In the genomic region with DNA sequence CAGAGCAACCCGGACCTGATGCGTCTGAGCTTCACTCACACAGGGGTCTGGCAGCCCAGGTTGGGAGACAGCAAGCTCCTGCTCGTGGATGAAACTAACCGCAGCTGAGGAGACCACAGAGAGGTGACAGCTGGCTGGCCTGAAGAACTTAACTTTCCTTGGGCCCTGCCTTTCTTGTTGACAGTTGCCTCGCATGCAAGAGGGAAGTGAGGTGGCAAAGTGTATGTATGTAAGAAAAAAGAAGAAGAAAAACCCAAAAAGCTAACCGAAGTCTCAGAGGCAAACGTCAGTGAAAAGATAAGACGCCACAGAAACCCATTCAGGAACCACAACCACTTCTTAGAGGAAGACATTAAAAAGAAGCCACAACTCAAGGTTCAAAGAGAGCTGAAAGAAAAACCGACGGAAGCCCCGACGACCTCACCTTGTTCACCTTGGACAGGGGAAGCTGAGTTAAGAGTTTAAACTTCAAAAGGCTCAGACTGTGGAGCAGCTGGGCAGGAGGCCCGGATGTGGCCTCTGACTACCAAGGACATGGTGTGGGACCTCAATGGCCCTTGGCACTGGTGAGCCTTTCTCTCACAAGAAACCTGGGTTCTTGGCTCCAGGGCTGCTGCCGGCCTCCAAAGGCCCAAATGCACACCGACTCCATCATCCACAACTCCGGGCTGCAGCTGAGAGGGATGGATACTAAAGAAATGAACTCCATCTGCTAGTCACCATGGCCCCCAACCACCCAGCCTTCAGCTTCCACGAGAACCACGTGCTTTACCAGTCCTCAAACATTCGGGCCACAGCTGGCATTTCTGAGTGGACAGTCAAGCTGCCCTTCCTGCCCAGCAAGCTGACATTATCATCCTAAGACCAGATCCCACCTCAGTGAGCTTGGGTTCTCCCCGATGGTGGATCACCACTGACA, we compare ENCODE assay signal across 8 mouse cellular contexts. TPM values are rescaled to one million over a fixed set of nuclear protein-coding genes. Genes with fewer than 3 reads are reported as not detected.
A peak's percentile ranks its signal among the peaks of the same experiment; 100 is the strongest.
DNase-seq lines count a peak whose midpoint lies in the region; ATAC-seq and TF ChIP-seq lines count a peak whose summit lies in the region.

No protein-coding gene starts in this region.

- H3K36me3 ChIP-seq in lung, embryonic 16.5 days (ENCODE audit: control insufficient read depth, insufficient read depth, low read length), result no peaks in the 10 kb centered on the region
- 0 out of 2 replicates have a peak, but pooled peaks cover 5% of the 10 kb centered on the region for H3K36me3 ChIP-seq in embryonic facial prominence, embryonic 13.5 days
- H3K36me3 ChIP-seq in intestine, postnatal 0 days (ENCODE audit: control insufficient read depth, insufficient read depth), result no peaks in the 10 kb centered on the region
- H3K36me3 ChIP-seq in midbrain, embryonic 15.5 days (replicated peaks), result no peaks in the 10 kb centered on the region

- no peaks in the 10 kb centered on the region for H3K27me3 ChIP-seq in lung, embryonic 16.5 days (ENCODE audit: control insufficient read depth, insufficient read depth, low read depth, low read length)
- no peaks in the 10 kb centered on the region for H3K27me3 ChIP-seq in embryonic facial prominence, embryonic 13.5 days
- H3K27me3 ChIP-seq in intestine, postnatal 0 days (replicated peaks; ENCODE audit: control insufficient read depth, insufficient read depth, low read length), result no peaks in the 10 kb centered on the region
- H3K27me3 ChIP-seq in midbrain, embryonic 15.5 days (replicated peaks), result no peaks in the 10 kb centered on the region

- no peak overlapping the region for H3K27ac ChIP-seq in lung, embryonic 16.5 days (ENCODE audit: low read length)
- no peak overlapping the region for H3K27ac ChIP-seq in embryonic facial prominence, embryonic 13.5 days
- H3K27ac ChIP-seq in intestine, postnatal 0 days (ENCODE audit: low read depth, low read length), result peak overlapping the region; percentile 71; the same call in 1 of the 2 replicates
- no peak overlapping the region for H3K27ac ChIP-seq in midbrain, embryonic 15.5 days

- H3K9ac ChIP-seq in lung, embryonic 16.5 days (ENCODE audit: low read length), result peak overlapping the region; percentile 78
- peak overlapping the region; percentile 78 for H3K9ac ChIP-seq in embryonic facial prominence, embryonic 13.5 days
- H3K9ac ChIP-seq in intestine, postnatal 0 days (ENCODE audit: low read depth, low read length), result peak overlapping the region; percentile 51
- H3K9ac ChIP-seq in midbrain, embryonic 15.5 days, result peak overlapping the region; percentile 82

- WGBS in lung, embryonic 16.5 days, result 47% methylated on average over 20 of the region's 20 CpGs
- WGBS in embryonic facial prominence, embryonic 13.5 days, result 60% methylated on average over 20 of the region's 20 CpGs
- WGBS in intestine, postnatal 0 days, result 46% methylated on average over 20 of the region's 20 CpGs
- 52% methylated on average over 20 of the region's 20 CpGs for WGBS in midbrain, embryonic 15.5 days

- no peak for TF ChIP-seq CTCF in intestine, postnatal 0 days (IDR thresholded peaks at IDR 0.05; ENCODE audit: low read depth)

- H3K4me1 ChIP-seq in lung, embryonic 16.5 days (replicated peaks; ENCODE audit: control insufficient read depth, insufficient read depth, low read length), result peaks cover 39% of the 10 kb centered on the region
- peaks cover 67% of the 10 kb centered on the region for H3K4me1 ChIP-seq in embryonic facial prominence, embryonic 13.5 days
- peaks cover 32% of the 10 kb centered on the region for H3K4me1 ChIP-seq in intestine, postnatal 0 days (replicated peaks; ENCODE audit: control insufficient read depth, insufficient read depth, low read length)
- peaks cover 70% of the 10 kb centered on the region for H3K4me1 ChIP-seq in midbrain, embryonic 15.5 days

- H3K9me3 ChIP-seq in lung, embryonic 16.5 days (ENCODE audit: control insufficient read depth, low read length), result no peaks in the 10 kb centered on the region
- no peaks in the 10 kb centered on the region for H3K9me3 ChIP-seq in embryonic facial prominence, embryonic 13.5 days
- no peaks in the 10 kb centered on the region for H3K9me3 ChIP-seq in intestine, postnatal 0 days (ENCODE audit: control insufficient read depth)
- no peaks in the 10 kb centered on the region for H3K9me3 ChIP-seq in midbrain, embryonic 15.5 days

- peak overlapping the region; percentile 96 for H3K4me2 ChIP-seq in lung, embryonic 16.5 days (ENCODE audit: low read depth, low read length)
- peak overlapping the region; percentile 96 for H3K4me2 ChIP-seq in embryonic facial prominence, embryonic 13.5 days
- peak overlapping the region; percentile 94 for H3K4me2 ChIP-seq in intestine, postnatal 0 days (replicated peaks; ENCODE audit: low read depth)
- peak overlapping the region; percentile 91 for H3K4me2 ChIP-seq in midbrain, embryonic 15.5 days

- no peak for ATAC-seq in lung, embryonic 16.5 days (ENCODE audit: low read depth)
- no peak for ATAC-seq in embryonic facial prominence, embryonic 13.5 days (ENCODE audit: insufficient number of reproducible peaks, insufficient read depth, low FRiP score, low TSS enrichment, low read depth)
- no peak for ATAC-seq in intestine, postnatal 0 days
- no peak for ATAC-seq in midbrain, embryonic 15.5 days (replicated peaks)

- H3K4me3 ChIP-seq in lung, embryonic 16.5 days (ENCODE audit: low read length), result peak overlapping the region; percentile 80
- peak overlapping the region; percentile 63 for H3K4me3 ChIP-seq in embryonic facial prominence, embryonic 13.5 days
- peak overlapping the region; percentile 70 for H3K4me3 ChIP-seq in intestine, postnatal 0 days (ENCODE audit: low read depth, low read length)
- H3K4me3 ChIP-seq in midbrain, embryonic 15.5 days, result peak overlapping the region; percentile 84

- no peak for DNase-seq in lung, postnatal 4 days
- DNase-seq in urinary bladder, adult 18-20 months (ENCODE audit: low spot score in 2 of 2), result no peak
- no peak for DNase-seq in testis, postnatal 10 days (ENCODE audit: low spot score)
- DNase-seq in layer of hippocampus, postnatal 36 days, result no peak

RNA-seq across cellular contexts. Expression of a gene that starts 2.1 kb away (rescaled TPM):
- 13.0 and 14.4 TPM in 2 replicates for polyA plus RNA-seq in lung, embryonic 16.5 days (2015; fragmentation: Nextera tagmentation; extraction: Ambion mirVana)
- polyA plus RNA-seq in embryonic facial prominence, embryonic 13.5 days (2015; fragmentation: Nextera tagmentation; extraction: Ambion mirVana), result 19.4 and 19.9 TPM in 2 replicates
- polyA plus RNA-seq in intestine, postnatal 0 days (2015; fragmentation: Nextera tagmentation; extraction: Ambion mirVana), result 6.9 and 8.3 TPM in 2 replicates
- polyA plus RNA-seq in midbrain, embryonic 15.5 days (2015; fragmentation: Nextera tagmentation; extraction: Ambion mirVana), result 25.4 and 28.0 TPM in 2 replicates
- total RNA-seq in layer of hippocampus, postnatal 36 days (2021), result 100 to 1,000 TPM in 1 of 2 experiments, 10 to 100 TPM in 1; 93.6 to 102 TPM
